Mouse (Mus musculus) neural tube, embryonic 10.5 days (tissue): ENCODE data around the gene Saysd1.

ENCODE experiments used
- DNase-seq: peaks from one replicate; pipeline ENCODE4 v3.0.0-alpha.2; 2017; ENCODE audit warnings: low spot score; ENCODE audit errors: extremely low spot score

Gene Saysd1

DNA sequence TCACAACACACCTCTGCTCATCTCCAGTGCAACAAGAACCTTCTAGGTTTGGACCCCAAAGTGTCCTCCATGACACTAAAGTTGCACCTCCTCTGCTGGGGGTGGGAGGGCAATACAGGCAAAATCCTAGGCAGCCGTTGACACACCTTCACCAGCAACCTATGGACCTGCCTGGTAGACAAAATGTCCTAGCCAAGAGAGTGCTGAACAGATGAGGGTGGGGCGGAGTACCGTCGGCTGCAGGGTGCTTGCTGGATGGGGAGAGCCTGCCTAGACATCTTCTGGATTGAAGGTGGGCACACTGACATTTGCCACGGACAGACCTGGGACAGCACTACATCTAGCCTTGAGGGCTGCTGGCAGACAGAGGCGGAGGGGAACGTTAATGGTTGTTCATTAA is 26.1 kb upstream of the Saysd1 start:
- DNase-seq, result no peak

- no peak for DNase-seq
Measured at GRCm38 (mm10) chr14:20162686-20163085, 24.4 kb upstream of the Saysd1 start.

DNA sequence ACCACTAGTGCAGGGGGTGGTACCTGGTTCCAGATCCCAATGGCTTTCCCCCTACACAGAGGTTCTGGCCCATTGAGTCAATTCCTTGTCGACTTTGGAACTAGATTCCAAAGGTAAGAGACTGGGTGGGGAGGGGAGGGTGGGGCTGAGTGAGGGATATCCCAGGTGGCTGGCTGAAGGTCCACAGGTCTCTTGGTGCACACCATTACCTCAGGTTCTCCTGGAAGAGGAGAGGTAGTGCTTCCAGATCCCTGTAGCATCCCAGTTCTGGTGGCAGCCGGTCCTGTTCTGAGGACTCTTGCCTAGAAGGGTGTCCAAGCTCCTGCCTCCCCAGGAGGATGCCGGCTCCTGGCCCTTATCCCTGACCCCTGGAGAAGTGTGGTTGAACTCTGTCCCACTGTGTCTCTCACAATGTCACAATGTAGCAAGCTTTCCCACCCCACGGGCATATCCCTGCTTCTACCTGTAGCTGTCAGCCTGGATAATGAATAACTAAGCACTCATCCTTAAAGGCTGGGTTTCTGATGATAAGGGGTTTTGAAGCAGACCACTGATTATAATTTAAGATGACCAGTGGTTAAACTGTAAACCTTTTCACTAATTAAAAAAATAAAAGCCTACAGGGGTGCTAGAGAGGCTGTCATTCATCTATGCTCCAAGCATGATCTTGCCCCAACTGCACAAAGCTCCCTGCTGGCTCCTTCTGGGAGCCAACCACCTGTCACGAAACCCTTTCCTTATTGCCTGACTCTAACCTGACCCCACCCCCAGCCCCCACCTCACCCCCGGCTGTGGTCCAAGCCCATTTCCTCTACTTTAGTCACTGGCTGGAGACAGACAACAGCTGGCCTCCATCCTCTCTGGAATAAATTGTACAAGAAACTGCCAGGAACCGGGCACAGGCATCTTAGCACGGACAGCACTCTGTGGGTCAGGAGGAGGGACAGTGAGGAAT is 20.7 kb upstream of the Saysd1 start:
- no peak for DNase-seq

- no peak for DNase-seq
Measured at GRCm38 (mm10) chr14:20157595-20157994, 19.3 kb upstream of the Saysd1 start.

DNA sequence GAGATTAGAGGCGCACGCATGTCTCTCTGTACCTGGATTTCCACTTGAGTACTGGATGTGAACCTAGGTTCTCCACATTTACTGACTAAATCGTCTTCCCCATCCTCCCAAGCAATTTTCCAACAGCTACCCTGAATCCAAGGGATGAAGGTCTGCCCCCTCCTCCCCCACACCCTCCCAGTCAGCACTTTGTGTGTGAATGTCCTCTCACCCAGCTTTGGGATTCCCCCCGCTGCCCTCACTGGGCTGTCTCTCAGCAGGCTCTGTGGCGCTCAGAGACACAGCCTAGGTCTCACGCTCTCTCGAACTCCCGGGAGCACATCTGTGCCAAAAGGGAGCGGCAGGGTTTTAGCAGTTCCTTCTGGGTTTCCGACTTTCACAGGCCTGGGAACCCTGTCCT is 17.4 kb upstream of the Saysd1 start:
- no peak for DNase-seq

- DNase-seq, result no peak
Measured at GRCm38 (mm10) chr14:20154937-20155336, 16.6 kb upstream of the Saysd1 start.

DNA sequence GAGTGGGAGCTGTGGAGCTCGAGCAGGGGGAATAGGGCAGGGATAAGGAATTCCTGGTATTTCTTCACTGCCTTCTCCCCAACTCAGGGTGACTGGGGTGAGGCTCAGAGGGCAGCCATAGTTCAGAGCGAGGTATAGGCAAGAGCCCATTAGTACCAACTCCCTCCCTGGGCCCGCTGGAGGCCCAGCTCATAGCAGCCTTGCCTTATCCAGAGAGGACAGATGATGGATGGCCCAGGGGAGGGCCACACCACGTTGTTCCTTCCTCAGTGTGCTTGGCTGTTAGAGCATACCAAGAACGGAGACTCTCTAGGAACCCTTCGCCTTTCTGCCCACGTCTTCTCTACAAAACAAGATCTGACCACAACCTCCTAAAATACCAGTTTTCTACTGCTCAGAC is 15.9 kb upstream of the Saysd1 start:
- DNase-seq, result no peak

DNA sequence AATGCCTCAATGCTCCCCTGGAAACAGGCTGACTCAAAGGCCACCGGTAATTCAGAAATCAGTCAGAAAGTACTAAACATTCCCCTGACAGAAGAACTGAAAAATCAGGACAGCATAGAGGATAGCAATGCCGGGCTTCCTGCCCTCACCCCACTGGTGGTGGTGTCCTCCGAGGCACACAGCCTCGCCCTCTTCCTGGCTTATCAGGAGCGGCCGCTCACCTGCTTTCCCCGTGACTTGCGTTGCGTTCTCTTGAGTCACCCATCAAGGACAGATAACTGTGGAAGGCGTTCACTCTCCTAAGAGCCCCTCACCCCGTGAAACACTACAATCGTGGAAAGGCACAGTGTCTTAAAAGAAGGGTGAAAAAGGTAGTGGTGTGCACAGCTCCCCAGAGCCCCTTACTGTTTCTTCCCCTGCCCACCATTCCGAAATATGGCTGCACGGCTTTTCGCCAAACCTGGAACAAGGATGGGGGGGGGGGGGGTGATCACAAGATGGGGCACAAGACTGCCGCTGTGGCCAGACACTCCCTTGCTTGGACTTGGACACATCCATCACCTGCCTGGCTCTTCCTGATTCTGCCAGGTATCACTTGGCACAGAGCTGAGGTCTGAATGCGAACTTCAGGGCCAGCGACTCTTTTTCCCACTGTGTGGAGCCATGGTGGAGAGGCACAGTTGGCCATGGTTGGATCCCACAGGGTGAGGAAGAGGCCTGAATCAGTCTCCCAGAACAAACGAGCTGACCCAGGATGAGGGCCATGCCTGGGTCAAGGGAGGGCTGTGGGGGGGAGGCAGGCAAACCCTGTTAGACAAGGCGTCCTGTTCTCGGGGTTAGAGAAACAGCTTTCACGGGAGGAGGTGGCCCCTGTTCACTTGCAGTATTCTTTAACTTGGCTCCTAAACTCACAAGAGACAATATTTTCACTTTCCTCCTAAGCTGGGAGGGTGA is 11.1 kb upstream of the Saysd1 start:
- DNase-seq, result no peak

GRCm38 (mm10) chr14:20148514-20148913 is 10.2 kb upstream of the Saysd1 start:
- DNase-seq, result no peak

DNA sequence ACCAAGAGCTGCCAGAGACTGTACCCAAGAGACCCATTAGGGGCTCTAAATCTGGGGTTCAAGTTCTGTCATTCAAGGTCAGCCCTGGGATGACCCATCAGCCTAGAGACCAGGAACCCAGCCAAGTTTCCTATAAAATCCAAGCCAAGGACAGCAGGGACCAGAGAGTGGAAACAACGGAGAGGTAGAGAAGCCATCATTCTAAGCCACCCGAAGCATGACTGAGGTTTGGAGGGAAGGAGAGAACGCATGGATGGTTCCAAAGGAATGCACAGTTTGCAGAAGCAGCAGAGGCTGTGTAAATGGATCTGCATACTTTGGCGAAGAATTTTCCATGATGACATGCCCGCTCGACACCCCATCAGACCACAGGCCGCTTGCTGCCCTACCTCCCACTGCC is 9.5 kb upstream of the Saysd1 start:
- no peak for DNase-seq

DNA sequence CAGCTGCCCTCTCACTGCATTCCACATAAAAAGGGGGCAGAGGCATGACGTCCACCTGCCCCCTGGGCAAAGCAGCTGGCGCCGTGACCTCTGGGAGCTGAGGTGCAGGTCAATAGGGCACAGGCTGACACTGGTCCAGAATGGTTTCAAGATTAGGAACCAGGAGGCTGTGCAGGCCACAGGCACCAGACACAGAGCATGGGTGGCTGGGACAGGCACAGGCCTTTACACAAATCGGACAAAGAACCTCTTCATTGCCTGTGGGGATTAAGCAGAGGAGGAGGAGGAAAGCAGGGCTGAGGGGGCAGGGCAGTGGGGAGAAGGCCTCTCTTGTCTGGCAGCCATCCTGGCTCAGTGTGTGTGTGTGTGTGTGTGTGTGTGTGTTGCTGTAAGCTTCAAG is 5.8 kb upstream of the Saysd1 start:
- DNase-seq, result no peak

- DNase-seq, result no peak
Measured at GRCm38 (mm10) chr14:20134965-20135671, 3.2 kb downstream of the Saysd1 start.

GRCm38 (mm10) chr14:20128162-20128561 is 10.2 kb downstream of the Saysd1 start:
- DNase-seq, result no peak

GRCm38 (mm10) chr14:20127406-20128087 is 10.8 kb downstream of the Saysd1 start:
- no peak for DNase-seq

GRCm38 (mm10) chr14:20120868-20121267 is 17.5 kb downstream of the Saysd1 start:
- no peak for DNase-seq

- DNase-seq, result no peak
Measured at GRCm38 (mm10) chr14:20120012-20120411, 18.3 kb downstream of the Saysd1 start.

GRCm38 (mm10) chr14:20116149-20116605 is 22.2 kb downstream of the Saysd1 start:
- no peak for DNase-seq

DNA sequence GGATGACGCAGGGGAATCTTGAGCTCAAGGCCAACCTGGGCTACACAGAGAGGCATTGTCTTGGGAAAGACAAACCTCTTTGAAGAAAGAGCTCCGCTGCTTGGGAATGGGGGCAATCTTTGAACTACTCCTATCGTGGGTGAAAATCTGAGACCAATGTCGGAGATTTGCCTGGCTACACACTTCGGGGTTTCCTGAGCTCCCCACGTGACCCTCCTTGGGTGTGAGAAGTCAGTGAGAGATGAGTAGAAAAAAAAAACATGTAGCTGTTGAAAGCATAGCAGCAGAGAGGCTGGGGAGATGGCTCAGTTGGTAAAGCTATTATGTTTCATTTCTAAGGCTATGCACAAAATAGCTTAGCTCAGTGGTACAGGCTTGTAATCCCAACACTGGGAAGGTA is 23.4 kb downstream of the Saysd1 start:
- no peak for DNase-seq

DNA sequence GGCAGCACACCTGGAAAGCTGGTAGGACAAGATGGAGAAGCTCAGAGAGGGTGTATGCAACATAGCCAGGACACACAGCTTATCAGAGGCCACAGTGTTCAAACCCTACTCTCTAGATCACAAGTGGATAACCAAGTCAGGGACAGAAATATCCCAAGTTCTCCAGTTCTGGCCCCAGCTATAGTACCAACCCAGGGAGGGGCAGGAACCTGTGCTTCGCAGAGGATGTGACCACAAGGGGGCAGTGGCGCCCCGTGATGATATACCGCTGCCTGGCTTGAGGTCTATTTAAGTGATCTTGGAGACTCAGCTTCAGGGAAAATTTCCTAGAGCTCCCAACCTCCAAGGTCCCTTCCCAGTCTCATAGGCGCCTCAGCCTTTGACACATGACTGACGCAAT is 24.4 kb downstream of the Saysd1 start:
- DNase-seq, result peak; percentile 83

- no peak for DNase-seq
Measured at GRCm38 (mm10) chr14:20113189-20113961, 25.0 kb downstream of the Saysd1 start.
